In the genomic region with DNA sequence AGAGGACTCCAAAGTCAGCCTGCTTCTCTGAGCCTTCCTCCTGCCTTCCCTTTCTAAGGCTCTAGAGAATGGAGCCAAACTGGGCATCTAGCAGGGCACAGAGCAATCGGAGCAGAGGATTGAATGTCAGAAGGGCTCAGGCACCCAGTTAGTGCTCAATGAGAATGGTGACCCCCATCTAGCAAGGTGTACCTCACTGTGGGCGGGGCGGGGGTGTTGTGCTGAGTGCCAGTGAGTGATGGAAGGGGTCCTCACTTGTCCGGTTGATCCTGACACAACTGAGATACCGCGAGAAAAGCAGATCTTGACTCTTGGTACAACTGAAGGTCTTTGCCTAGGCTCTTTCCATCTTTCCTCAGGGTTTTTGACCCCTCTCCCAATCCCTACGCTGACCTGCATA, we compare ENCODE assay signal across 9 mouse cellular contexts. TPM values are rescaled to one million over a fixed set of nuclear protein-coding genes. Genes with fewer than 3 reads are reported as not detected.
DNase-seq lines count a peak whose midpoint lies in the region; ATAC-seq and TF ChIP-seq lines count a peak whose summit lies in the region.
"Had no signal": no experiment of that assay in that cellular context is flagged by ENCODE, and none has a peak within 500 bp of the region (broad histone marks: within the 10 kb centered on the region; RNA-seq: fewer than 3 reads in every experiment).

No protein-coding gene starts in this region.

- peak; percentile 45 for DNase-seq in cerebellum, adult 9-10 months
- no peak for DNase-seq in cerebellum, adult 11 months
- DNase-seq in spleen, adult 2 months (ENCODE audit: low read depth in 1 of 2, low spot score in 2 of 2): no peak
- DNase-seq in spleen, postnatal 4 days (ENCODE audit: low spot score in 2 of 2): no peak
- DNase-seq in adrenal gland, postnatal 10 days: no peak
- no peak for DNase-seq in left cerebral cortex, adult 9 months (ENCODE audit: low spot score in 2 of 2)

- H3K4me1 ChIP-seq in spleen, adult 2 months (ENCODE audit: control insufficient read depth, insufficient read depth, insufficient read length): peaks cover 12% of the 10 kb centered on the region; the same call in 1 of the 2 replicates
- H3K4me1 ChIP-seq in limb, embryonic 13.5 days: peaks cover 26% of the 10 kb centered on the region
- peaks cover 28% of the 10 kb centered on the region for H3K4me1 ChIP-seq in stomach, embryonic 15.5 days

- TF ChIP-seq CTCF in spleen, adult 2 months (IDR thresholded peaks at IDR 0.05; ENCODE audit: extremely low read depth, insufficient read depth, insufficient read length, insufficient replicate concordance): no peak

- H3K27me3 ChIP-seq in spleen, adult 2 months (ENCODE audit: control insufficient read depth, insufficient read depth, low read length): no peaks in the 10 kb centered on the region
- no peaks in the 10 kb centered on the region for H3K27me3 ChIP-seq in limb, embryonic 13.5 days
- H3K27me3 ChIP-seq in stomach, embryonic 15.5 days (replicated peaks): no peaks in the 10 kb centered on the region

- 39% methylated on average over 7 of the region's 7 CpGs for WGBS in spleen, adult 2 months
- 48% methylated on average over 7 of the region's 7 CpGs for WGBS in limb, embryonic 13.5 days
- WGBS in stomach, embryonic 15.5 days: 40% methylated on average over 7 of the region's 7 CpGs

- H3K4me3 ChIP-seq in spleen, adult 2 months (ENCODE audit: extremely low read depth, insufficient read depth, insufficient read length): peak overlapping the region; percentile 92
- peak overlapping the region; percentile 79 for H3K4me3 ChIP-seq in limb, embryonic 13.5 days
- H3K4me3 ChIP-seq in stomach, embryonic 15.5 days (replicated peaks): peak overlapping the region; percentile 92

- peaks cover 9% of the 10 kb centered on the region for H3K36me3 ChIP-seq in spleen, adult 2 months (ENCODE audit: control insufficient read depth, insufficient read depth, low read length)
- peaks cover 12% of the 10 kb centered on the region for H3K36me3 ChIP-seq in limb, embryonic 13.5 days
- peaks cover 12% of the 10 kb centered on the region; the same call in 1 of the 2 replicates for H3K36me3 ChIP-seq in stomach, embryonic 15.5 days

- peak overlapping the region; percentile 77 for H3K4me2 ChIP-seq in limb, embryonic 13.5 days (replicated peaks)
- H3K4me2 ChIP-seq in stomach, embryonic 15.5 days: peak overlapping the region; percentile 87

- H3K9ac ChIP-seq in limb, embryonic 13.5 days: peak overlapping the region; percentile 73
- peak overlapping the region; percentile 82 for H3K9ac ChIP-seq in stomach, embryonic 15.5 days

- ATAC-seq in limb, embryonic 13.5 days (ENCODE audit: low FRiP score, low read depth): no peak
- no peak for ATAC-seq in stomach, embryonic 15.5 days (ENCODE audit: insufficient read depth, low FRiP score, low read depth)

- no peak for TF ChIP-seq POLR2A in spleen, adult 2 months (IDR thresholded peaks at IDR 0.05; ENCODE audit: low read depth, low read length)

- H3K27ac ChIP-seq in spleen, adult 2 months (ENCODE audit: insufficient read depth, low read length): no peak overlapping the region
- H3K27ac ChIP-seq in limb, embryonic 13.5 days: no peak overlapping the region
- H3K27ac ChIP-seq in stomach, embryonic 15.5 days: no peak overlapping the region; the same call in 1 of the 2 replicates

- no peaks in the 10 kb centered on the region for H3K9me3 ChIP-seq in limb, embryonic 13.5 days
- no peaks in the 10 kb centered on the region for H3K9me3 ChIP-seq in stomach, embryonic 15.5 days

RNA-seq across cellular contexts. Expression of a gene that starts 0.4 kb away (rescaled TPM):
- 138 and 173 TPM in 2 replicates for polyA plus RNA-seq in spleen, adult 2 months (2012; rRNA removed)
- polyA plus RNA-seq in limb, embryonic 13.5 days (2015; fragmentation: Nextera tagmentation; extraction: Ambion mirVana): 104 TPM in 2 replicates
- 116 and 119 TPM in 2 replicates for polyA plus RNA-seq in stomach, embryonic 15.5 days (2015; fragmentation: Nextera tagmentation; extraction: Ambion mirVana)
- 100 to 1,000 TPM; 113 to 126 TPM for total RNA-seq in adrenal gland, postnatal 10 days (2021)

RNA-seq across cellular contexts. Expression of a gene that starts 2.1 kb away (rescaled TPM):
- polyA plus RNA-seq in spleen, adult 2 months (2012; rRNA removed): 27.0 and 33.5 TPM in 2 replicates
- 14.1 and 15.7 TPM in 2 replicates for polyA plus RNA-seq in limb, embryonic 13.5 days (2015; fragmentation: Nextera tagmentation; extraction: Ambion mirVana)
- 32.4 and 34.7 TPM in 2 replicates for polyA plus RNA-seq in stomach, embryonic 15.5 days (2015; fragmentation: Nextera tagmentation; extraction: Ambion mirVana)
- total RNA-seq in adrenal gland, postnatal 10 days (2021): 10 to 100 TPM; 24.4 to 26.7 TPM

RNA-seq across cellular contexts. Expression of a gene that starts 16.9 kb away (rescaled TPM):
- 9.4 and 9.5 TPM in 2 replicates for polyA plus RNA-seq in spleen, adult 2 months (2012; rRNA removed)
- 11.0 and 11.9 TPM in 2 replicates for polyA plus RNA-seq in limb, embryonic 13.5 days (2015; fragmentation: Nextera tagmentation; extraction: Ambion mirVana)
- 13.3 and 13.5 TPM in 2 replicates for polyA plus RNA-seq in stomach, embryonic 15.5 days (2015; fragmentation: Nextera tagmentation; extraction: Ambion mirVana)
- 10 to 100 TPM; 34.6 to 35.2 TPM for total RNA-seq in adrenal gland, postnatal 10 days (2021)

RNA-seq across cellular contexts. Expression of a gene that starts 18.1 kb away (rescaled TPM):
- 1.3 and 2.0 TPM in 2 replicates for polyA plus RNA-seq in spleen, adult 2 months (2012; rRNA removed)
- polyA plus RNA-seq in limb, embryonic 13.5 days (2015; fragmentation: Nextera tagmentation; extraction: Ambion mirVana): 6.2 and 6.4 TPM in 2 replicates
- polyA plus RNA-seq in stomach, embryonic 15.5 days (2015; fragmentation: Nextera tagmentation; extraction: Ambion mirVana): 6.0 and 8.9 TPM in 2 replicates
- 10 to 100 TPM in 1 of 2 experiments, 1 to 10 TPM in 1; 6.6 to 14.2 TPM for total RNA-seq in adrenal gland, postnatal 10 days (2021)

RNA-seq across cellular contexts. Expression of a gene that starts 26.2 kb away (rescaled TPM):
- polyA plus RNA-seq in spleen, adult 2 months (2012; rRNA removed): 0.19 and 0.22 TPM in 2 replicates
- polyA plus RNA-seq in limb, embryonic 13.5 days (2015; fragmentation: Nextera tagmentation; extraction: Ambion mirVana): 0.09 TPM in 1 of 2 replicates, not detected in the other
- 0.08 TPM in 1 of 2 replicates, not detected in the other for polyA plus RNA-seq in stomach, embryonic 15.5 days (2015; fragmentation: Nextera tagmentation; extraction: Ambion mirVana)
- total RNA-seq in adrenal gland, postnatal 10 days (2021): under 1 TPM in 1 of 2 experiments, not detected in 1; 0.42 TPM
- total RNA-seq: left cerebral cortex, postnatal 10 days had no signal
